Mouse (Mus musculus) liver, embryonic 14.5 days (tissue): ENCODE results near the gene Msh5. TPM values are rescaled to one million over a fixed set of nuclear protein-coding genes. Genes with fewer than 3 reads are reported as not detected.
A peak's percentile ranks its signal among the peaks of the same experiment; 100 is the strongest.
"Not testable (repeated sequence)": the region's sequence is repeated elsewhere in the genome, so short reads cannot be mapped to it uniquely, and the experiment has no call there.

Experiments
- ATAC-seq: fragments of 200-750 bp; cut with Nextera tagmentation; 2 replicates; pipeline ENCODE4 v1.8.0; 2017; ENCODE audit warnings: moderate number of reproducible peaks, mild to moderate bottlenecking, moderate library complexity; ENCODE audit not compliant: insufficient read depth
- DNase-seq, 3 experiments: peaks; one replicate each; pipeline ENCODE4 v3.0.0-alpha.2; 2012 to 2013; ENCODE audit warnings: low read depth in 3 of 3, low spot score in 3 of 3
- H3K27ac ChIP-seq: fragments of 300-500 bp; sonication (generic); 2 replicates; pipeline ENCODE4 v1.5.1; 2014; ENCODE audit warnings: moderate library complexity, mild to moderate bottlenecking, control low read depth, inconsistent platforms
- H3K27me3 ChIP-seq: fragments of 300-500 bp; sonication (generic); 2 replicates; pipeline ENCODE4 v1.6.1; 2014; ENCODE audit warnings: mild to moderate bottlenecking, low read length, moderate library complexity; ENCODE audit not compliant: control insufficient read depth, insufficient read depth
- H3K36me3 ChIP-seq: fragments of 300-500 bp; sonication (generic); replicated peaks from 2 replicates; pipeline ENCODE4 v1.6.1; 2014; ENCODE audit warnings: low read depth; ENCODE audit not compliant: control insufficient read depth, insufficient read depth
- H3K4me1 ChIP-seq, 2 experiments: fragments of 200-500 bp in 1 of 2; fragments of 300-500 bp in 1 of 2; sonication (generic) in 1 of 2; replicated peaks; 2 replicates each; pipeline ENCODE4 v1.6.1; 2012 to 2014; ENCODE audit warnings: antibody characterized with exemption in 1 of 2, inconsistent platforms in 1 of 2, low read length in 1 of 2; ENCODE audit not compliant: control insufficient read depth in 2 of 2, insufficient read depth in 2 of 2
- H3K4me2 ChIP-seq: fragments of 300-500 bp; sonication (generic); 2 replicates; pipeline ENCODE4 v1.6.1; 2014; ENCODE audit warnings: low read depth, mild to moderate bottlenecking, control low read depth, moderate library complexity
- H3K4me3 ChIP-seq, 2 experiments: fragments of 200-500 bp in 1 of 2; fragments of 300-500 bp in 1 of 2; sonication (generic) in 1 of 2; 2 replicates each; pipeline ENCODE4 v1.5.1; 2012 to 2014; ENCODE audit warnings: low read depth in 2 of 2, low read length in 2 of 2, mild to moderate bottlenecking in 2 of 2, control low read depth in 1 of 2, inconsistent platforms in 1 of 2, moderate library complexity in 1 of 2; ENCODE audit not compliant: insufficient read depth in 1 of 2
- H3K9ac ChIP-seq: fragments of 300-500 bp; sonication (generic); replicated peaks from 2 replicates; pipeline ENCODE4 v1.6.1; 2014; ENCODE audit warnings: mild to moderate bottlenecking, control low read depth, moderate library complexity
- H3K9me3 ChIP-seq: fragments of 300-500 bp; sonication (generic); 2 replicates; pipeline ENCODE4 v1.6.1; 2016; ENCODE audit warnings: low read length, mixed read lengths; ENCODE audit not compliant: control insufficient read depth
- CTCF ChIP-seq: IDR thresholded peaks from 2 replicates; pipeline ENCODE4 v1.5.1; 2016; ENCODE audit warnings: antibody characterized with exemption, low read depth, control low read depth
- EP300 ChIP-seq: IDR thresholded peaks from 2 replicates; pipeline ENCODE4 v1.6.1; 2016; ENCODE audit warnings: antibody characterized with exemption, low read depth
- WGBS: fragments of 180-500 bp; shearing (Covaris S2); extraction: QIAGEN DNeasy Blood & Tissue Kit; methylation state at CpG from one replicate; pipeline ENCODE4 v1.1.7; 2014; ENCODE audit not compliant: insufficient replicate concordance; 5-methylcytosine and 5-hydroxymethylcytosine counted together
- polyA plus RNA-seq, 2 experiments: library from polyadenylated mRNA; depleted of rRNA in 1 of 2; stranded (reverse) in 1 of 2; unstranded in 1 of 2; fragments of >200 nt; fragmentation: Nextera tagmentation in 1 of 2; extraction: Ambion mirVana in 1 of 2; gene quantifications; 2 replicates each; pipeline versions ENCODE4 v1.2.1 to v1.2.3; 2012 to 2014

The Msh5 gene
- polyA plus RNA-seq, 2 experiments, result 2.3 to 4.3 TPM

- peaks cover 45% of the 10 kb centered on the region in 2 experiments for H3K4me1 ChIP-seq
- WGBS, result 72% methylated on average over 4 of the region's 4 CpGs
- DNase-seq, result no peak
Observed at GRCm38 (mm10) chr17:35043794-35044193, 2.8 kb downstream of the Msh5 start.

DNA sequence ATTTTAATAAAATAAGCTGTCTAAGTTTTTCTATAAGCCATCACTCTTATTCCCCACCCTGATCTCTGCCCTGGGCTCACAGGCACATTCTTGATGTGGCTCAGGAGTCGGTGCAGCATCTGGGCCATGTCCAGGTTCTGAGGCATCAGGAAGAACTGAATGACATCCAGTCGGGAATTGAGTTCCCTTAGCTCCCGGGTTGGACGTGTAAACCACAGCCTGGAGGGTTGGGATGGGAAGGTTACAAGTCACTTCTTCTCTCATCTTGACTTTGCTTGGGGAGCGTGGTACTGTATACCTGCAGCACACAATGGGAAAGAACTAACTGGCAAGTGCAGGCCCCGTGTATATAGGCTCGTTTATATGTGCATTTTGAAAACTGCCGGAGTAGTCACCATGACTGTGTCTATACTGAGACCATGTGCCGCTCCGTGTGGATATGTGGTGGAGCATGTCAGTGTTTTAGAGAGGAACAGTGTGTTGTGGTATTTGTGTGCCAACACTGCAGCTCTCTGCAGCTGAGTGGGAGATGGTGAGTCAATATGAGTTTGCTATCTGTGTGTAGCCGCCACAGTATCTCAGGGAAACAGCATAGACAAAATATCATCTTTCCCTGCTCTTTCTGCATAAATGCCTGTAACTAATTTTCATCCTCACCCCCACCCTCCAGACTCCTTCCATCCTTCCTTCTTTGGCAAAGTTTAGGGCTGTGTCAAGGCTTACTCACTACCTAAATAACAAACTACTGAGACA, 7.2 kb downstream of the Msh5 start:
- H3K4me1 ChIP-seq, result peaks cover 9 to 17% of the 10 kb centered on the region in 2 experiments
- no peak for ATAC-seq
- H3K36me3 ChIP-seq, result no peaks in the 10 kb centered on the region
- H3K9ac ChIP-seq, result no peak overlapping the region
- TF ChIP-seq EP300 (no peak), CTCF (no peak)
- no peak overlapping the region for H3K27ac ChIP-seq
- H3K9me3 ChIP-seq, result no peaks in the 10 kb centered on the region
- H3K4me2 ChIP-seq, result no peak overlapping the region
- H3K27me3 ChIP-seq, result no peaks in the 10 kb centered on the region
- 73% methylated on average over 11 of the region's 11 CpGs for WGBS
- H3K4me3 ChIP-seq, result no peak overlapping the region
- no peak for DNase-seq

More at GRCm38 (mm10) chr17:35043794-35044193, 2.8 kb downstream of the Msh5 start:
- Histone ChIP-seq H3K36me3 (no peaks in the 10 kb centered on the region), H3K27me3 (no peaks in the 10 kb centered on the region), H3K9me3 (no peaks in the 10 kb centered on the region), H3K27ac (no peak overlapping the region), H3K9ac (no peak overlapping the region; the same call in 1 of the 2 replicates), H3K4me3 (no peak overlapping the region), H3K4me2 (peak overlapping the region; percentile 98; the same call in 1 of the 2 replicates)
- TF ChIP-seq EP300 (no peak), CTCF (no peak)
- no peak for ATAC-seq

DNA sequence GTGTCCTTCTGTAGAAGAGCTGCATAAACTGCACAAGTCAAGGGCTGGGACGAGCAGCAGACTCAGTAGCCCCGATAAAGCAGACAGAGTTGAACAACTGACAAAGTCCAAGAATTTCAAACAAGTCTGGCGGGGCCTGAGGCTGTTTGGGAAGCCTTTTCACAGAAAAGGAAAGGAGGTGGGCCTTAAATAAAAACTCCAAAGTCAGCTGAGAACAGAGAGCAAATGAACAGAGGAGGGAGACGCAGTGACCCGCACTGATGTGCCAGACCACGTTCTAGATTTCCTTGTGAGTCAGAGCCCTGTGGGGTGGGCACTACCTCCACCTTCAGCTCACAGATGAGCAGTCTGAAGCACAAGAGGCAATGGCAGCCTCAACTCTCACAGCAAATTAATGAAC, 11.6 kb downstream of the Msh5 start:
- no peaks in the 10 kb centered on the region for H3K27me3 ChIP-seq
- ATAC-seq, result no peak
- 62% methylated on average over 6 of the region's 6 CpGs for WGBS
- H3K4me2 ChIP-seq, result no peak overlapping the region
- H3K9me3 ChIP-seq, result no peaks in the 10 kb centered on the region
- no peak for DNase-seq
- H3K4me3 ChIP-seq, result no peak overlapping the region
- TF ChIP-seq EP300 (no peak), CTCF (no peak)
- no peak overlapping the region for H3K9ac ChIP-seq
- H3K36me3 ChIP-seq, result no peaks in the 10 kb centered on the region
- peaks cover 3 to 13% of the 10 kb centered on the region in 2 experiments for H3K4me1 ChIP-seq
- H3K27ac ChIP-seq, result no peak overlapping the region

DNA sequence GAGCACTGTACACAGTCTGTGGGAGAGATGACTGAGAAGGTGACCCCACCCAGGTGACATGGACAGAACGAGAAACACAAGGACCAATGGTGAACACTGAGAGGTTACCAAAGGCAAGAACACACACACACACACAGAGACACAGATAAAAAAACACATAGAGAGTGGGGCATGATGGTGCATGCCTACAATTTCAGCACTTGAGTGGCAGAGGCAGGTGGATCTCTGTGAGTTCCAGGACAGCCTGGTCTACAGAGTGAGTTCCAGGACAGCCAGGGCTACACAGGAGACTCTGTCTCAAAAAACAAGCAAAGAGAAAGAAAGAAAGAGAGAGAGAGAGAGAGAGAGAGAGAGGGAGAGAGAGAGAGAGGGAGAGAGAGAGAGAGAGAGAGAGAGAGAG, 12.8 kb downstream of the Msh5 start:
- not testable (repeated sequence) for H3K9me3 ChIP-seq, H3K36me3 ChIP-seq, H3K27me3 ChIP-seq, H3K4me2 ChIP-seq, DNase-seq, H3K9ac ChIP-seq, H3K4me3 ChIP-seq, H3K27ac ChIP-seq, ATAC-seq
- WGBS, result 52% methylated on average over 1 of the region's 1 CpGs
- peaks cover 3 to 14% of the 10 kb centered on the region in 2 experiments for H3K4me1 ChIP-seq

- H3K9ac ChIP-seq, result no peak overlapping the region
- no peak overlapping the region for H3K27ac ChIP-seq
- no peak overlapping the region for H3K4me2 ChIP-seq
- H3K36me3 ChIP-seq, result no peaks in the 10 kb centered on the region
- peaks cover 6 to 17% of the 10 kb centered on the region in 2 experiments for H3K4me1 ChIP-seq
- H3K9me3 ChIP-seq, result no peaks in the 10 kb centered on the region
- no peak for ATAC-seq
- 67% methylated on average over 8 of the region's 8 CpGs for WGBS
- DNase-seq, result no peak
- TF ChIP-seq CTCF, result peak; percentile 29
- TF ChIP-seq EP300, result no peak
- no peak overlapping the region for H3K4me3 ChIP-seq
- H3K27me3 ChIP-seq, result no peaks in the 10 kb centered on the region
Observed at GRCm38 (mm10) chr17:35032323-35032870, 14.1 kb downstream of the Msh5 start.
